Mouse (Mus musculus) midbrain, embryonic 11.5 days (tissue): ENCODE results near the gene Rfc3. TPM values are rescaled to one million over a fixed set of nuclear protein-coding genes. Genes with fewer than 3 reads are reported as not detected.

Experiments used
- ATAC-seq: fragments of 200-750 bp; cut with Nextera tagmentation; 2 replicates; pipeline ENCODE4 v1.8.0; 2017; ENCODE audit warnings: moderate TSS enrichment, moderate library complexity; ENCODE audit not compliant: low FRiP score
- DNase-seq: peaks from one replicate; pipeline ENCODE4 v3.0.0; 2015; ENCODE audit warnings: low spot score; ENCODE audit errors: missing footprints
- H3K27ac ChIP-seq: fragments of 300-500 bp; sonication (generic); 2 replicates; pipeline ENCODE4 v1.5.1; 2014; ENCODE audit warnings: low read depth, low read length
- H3K27me3 ChIP-seq: fragments of 300-500 bp; sonication (generic); 2 replicates; pipeline ENCODE4 v1.6.1; 2014; ENCODE audit warnings: mild to moderate bottlenecking, low read length, moderate library complexity, mixed read lengths; ENCODE audit not compliant: control insufficient read depth, insufficient read depth
- H3K36me3 ChIP-seq: fragments of 300-500 bp; sonication (generic); 2 replicates; pipeline ENCODE4 v1.6.1; 2014; ENCODE audit warnings: mild to moderate bottlenecking, low read length, moderate library complexity, mixed read lengths; ENCODE audit not compliant: control insufficient read depth, insufficient read depth
- H3K4me1 ChIP-seq: fragments of 300-500 bp; sonication (generic); 2 replicates; pipeline ENCODE4 v1.6.1; 2014; ENCODE audit warnings: low read length; ENCODE audit not compliant: control insufficient read depth, insufficient read depth
- H3K4me2 ChIP-seq: fragments of 300-500 bp; sonication (generic); 2 replicates; pipeline ENCODE4 v1.6.1; 2014; ENCODE audit warnings: mild to moderate bottlenecking, moderate library complexity
- H3K4me3 ChIP-seq: fragments of 300-500 bp; sonication (generic); 2 replicates; pipeline ENCODE4 v1.5.1; 2014; ENCODE audit warnings: low read depth, low read length
- H3K9ac ChIP-seq: fragments of 300-500 bp; sonication (generic); 2 replicates; pipeline ENCODE4 v1.6.1; 2014; ENCODE audit warnings: low read length
- H3K9me3 ChIP-seq: fragments of 300-500 bp; sonication (generic); 2 replicates; pipeline ENCODE4 v1.6.1; 2016; ENCODE audit warnings: low read length; ENCODE audit not compliant: control insufficient read depth
- WGBS: fragments of 180-500 bp; shearing (Covaris S2); extraction: QIAGEN DNeasy Blood & Tissue Kit; methylation state at CpG from one replicate; pipeline ENCODE4 v1.1.7; 2014; 5-methylcytosine and 5-hydroxymethylcytosine counted together
- polyA plus RNA-seq: library from polyadenylated mRNA; unstranded; fragments of >200 nt; fragmentation: Nextera tagmentation; extraction: Ambion mirVana; gene quantifications from 2 replicates; pipeline ENCODE4 v1.2.1, GENCODE M21; 2014

The Rfc3 gene
- polyA plus RNA-seq, 1 experiment from 2014 or later = 144 TPM

GRCm38 (mm10) chr5:151601696-151602095, 49.3 kb downstream of the Rfc3 start:
- DNase-seq = no peak
- Histone ChIP-seq H3K9ac (no peak overlapping the region), H3K27me3 (no peaks in the 10 kb centered on the region), H3K9me3 (no peaks in the 10 kb centered on the region), H3K4me3 (no peak overlapping the region), H3K36me3 (no peaks in the 10 kb centered on the region), H3K27ac (no peak overlapping the region), H3K4me1 (no peaks in the 10 kb centered on the region), H3K4me2 (no peak overlapping the region)
- ATAC-seq = no peak
- 65% methylated on average over 1 of the region's 1 CpGs for WGBS

Other genes with a start within 250 kb of the Rfc3 start
- gene Gm42906, start 223.1 kb downstream of the Rfc3 start, polyA plus RNA-seq = not detected in 2 replicates
- 0.07 and 0.18 TPM in 2 replicates for gene Vmn2r18, start 45.2 kb downstream of the Rfc3 start, polyA plus RNA-seq